ENCODE assay signal across 12 mouse cellular contexts in the genomic region with DNA sequence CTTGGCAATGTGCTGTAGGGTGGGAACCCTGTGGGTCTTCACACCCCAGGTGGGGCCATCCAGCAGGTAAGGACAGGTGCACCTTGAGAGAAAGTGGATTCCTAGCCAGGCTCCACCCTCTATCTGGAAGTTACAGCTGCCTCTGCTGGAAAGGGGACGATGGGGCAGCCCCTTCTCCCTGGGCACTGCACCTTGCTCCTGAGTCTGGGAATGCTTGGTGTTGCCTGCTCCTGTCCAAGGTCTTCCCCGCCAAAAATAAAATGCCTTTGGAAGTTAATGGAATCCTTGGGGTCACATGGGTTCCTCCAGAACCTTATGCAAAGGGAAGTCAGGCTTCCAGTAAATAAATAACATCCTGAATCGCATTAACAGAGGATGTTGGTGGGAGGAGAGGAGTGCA. TPM values are rescaled to one million over a fixed set of nuclear protein-coding genes. Genes with fewer than 3 reads are reported as not detected.
DNase-seq lines count a peak whose midpoint lies in the region; ATAC-seq and TF ChIP-seq lines count a peak whose summit lies in the region.
"Had no signal": no experiment of that assay in that cellular context is flagged by ENCODE, and none has a peak within 500 bp of the region (broad histone marks: within the 10 kb centered on the region; RNA-seq: fewer than 3 reads in every experiment).

No protein-coding gene starts in this region.

- H3K9ac ChIP-seq in forebrain, embryonic 15.5 days (replicated peaks), result peak overlapping the region; percentile 70
- H3K9ac ChIP-seq in forebrain, embryonic 11.5 days (ENCODE audit: low read length), result no peak overlapping the region
- H3K9ac ChIP-seq in midbrain, embryonic 13.5 days (replicated peaks), result no peak overlapping the region
- no peak overlapping the region for H3K9ac ChIP-seq in midbrain, embryonic 11.5 days (ENCODE audit: low read length)
- no peak overlapping the region for H3K9ac ChIP-seq in kidney, postnatal 0 days (ENCODE audit: low read depth, low read length)
- H3K9ac ChIP-seq: liver, embryonic 14.5 days had no signal

- no peak for ATAC-seq in forebrain, embryonic 15.5 days (replicated peaks)
- no peak for ATAC-seq in forebrain, embryonic 11.5 days (replicated peaks; ENCODE audit: low FRiP score)
- no peak for ATAC-seq in midbrain, embryonic 13.5 days
- ATAC-seq in midbrain, embryonic 11.5 days (ENCODE audit: low FRiP score), result no peak
- peak; percentile 58 for ATAC-seq in kidney, postnatal 0 days (replicated peaks; ENCODE audit: low FRiP score, low read depth)
- ATAC-seq: CD4-positive, CD25-positive, alpha-beta regulatory T cell, adult 4 months had no signal

- WGBS in forebrain, embryonic 15.5 days, result 74% methylated on average over 3 of the region's 3 CpGs
- WGBS in forebrain, embryonic 11.5 days, result 68% methylated on average over 3 of the region's 3 CpGs
- 68% methylated on average over 3 of the region's 3 CpGs for WGBS in midbrain, embryonic 13.5 days
- WGBS in midbrain, embryonic 11.5 days, result 63% methylated on average over 3 of the region's 3 CpGs
- WGBS in kidney, postnatal 0 days, result 46% methylated on average over 3 of the region's 3 CpGs

- H3K27ac ChIP-seq in forebrain, embryonic 15.5 days (replicated peaks), result no peak overlapping the region
- H3K27ac ChIP-seq in forebrain, embryonic 11.5 days (ENCODE audit: low read depth, low read length), result no peak overlapping the region
- H3K27ac ChIP-seq in midbrain, embryonic 13.5 days, result no peak overlapping the region
- no peak overlapping the region for H3K27ac ChIP-seq in midbrain, embryonic 11.5 days (ENCODE audit: low read depth, low read length)
- H3K27ac ChIP-seq in kidney, postnatal 0 days, result peak overlapping the region; percentile 57
- H3K27ac ChIP-seq: heart, embryonic 10.5 days; liver, embryonic 14.5 days had no signal

- H3K9me3 ChIP-seq in forebrain, embryonic 15.5 days, result no peaks in the 10 kb centered on the region
- no peaks in the 10 kb centered on the region for H3K9me3 ChIP-seq in forebrain, embryonic 11.5 days (ENCODE audit: control insufficient read depth, low read length)
- H3K9me3 ChIP-seq in midbrain, embryonic 13.5 days, result peaks cover 2% of the 10 kb centered on the region; the same call in 1 of the 2 replicates
- H3K9me3 ChIP-seq in midbrain, embryonic 11.5 days (ENCODE audit: control insufficient read depth, low read length), result no peaks in the 10 kb centered on the region
- no peaks in the 10 kb centered on the region for H3K9me3 ChIP-seq in kidney, postnatal 0 days (replicated peaks; ENCODE audit: low read length)
- H3K9me3 ChIP-seq: heart, embryonic 10.5 days had no signal

- H3K36me3 ChIP-seq in forebrain, embryonic 15.5 days, result no peaks in the 10 kb centered on the region
- no peaks in the 10 kb centered on the region for H3K36me3 ChIP-seq in forebrain, embryonic 11.5 days (ENCODE audit: control insufficient read depth, insufficient read depth, low read length)
- H3K36me3 ChIP-seq in midbrain, embryonic 13.5 days, result no peaks in the 10 kb centered on the region
- H3K36me3 ChIP-seq in midbrain, embryonic 11.5 days (ENCODE audit: control insufficient read depth, insufficient read depth, low read length), result no peaks in the 10 kb centered on the region
- no peaks in the 10 kb centered on the region for H3K36me3 ChIP-seq in kidney, postnatal 0 days (ENCODE audit: insufficient read depth, low read length)
- H3K36me3 ChIP-seq: heart, embryonic 10.5 days had no signal

- H3K4me1 ChIP-seq in forebrain, embryonic 15.5 days, result peaks cover 13% of the 10 kb centered on the region
- 0 out of 2 replicates have a peak, but pooled peaks cover 2% of the 10 kb centered on the region for H3K4me1 ChIP-seq in forebrain, embryonic 11.5 days (replicated peaks; ENCODE audit: control insufficient read depth, insufficient read depth, low read length)
- H3K4me1 ChIP-seq in midbrain, embryonic 13.5 days (replicated peaks), result peaks cover 5% of the 10 kb centered on the region
- no peaks in the 10 kb centered on the region for H3K4me1 ChIP-seq in midbrain, embryonic 11.5 days (ENCODE audit: control insufficient read depth, insufficient read depth, low read length)
- 0 out of 2 replicates have a peak, but pooled peaks cover 6% of the 10 kb centered on the region for H3K4me1 ChIP-seq in kidney, postnatal 0 days (replicated peaks; ENCODE audit: insufficient read depth, low read length)

- H3K4me3 ChIP-seq in forebrain, embryonic 15.5 days, result peak overlapping the region; percentile 76
- H3K4me3 ChIP-seq in forebrain, embryonic 11.5 days (ENCODE audit: low read depth, low read length), result no peak overlapping the region
- H3K4me3 ChIP-seq in midbrain, embryonic 13.5 days (replicated peaks), result peak overlapping the region; percentile 63
- H3K4me3 ChIP-seq in midbrain, embryonic 11.5 days (ENCODE audit: low read depth, low read length), result no peak overlapping the region
- no peak overlapping the region for H3K4me3 ChIP-seq in kidney, postnatal 0 days (replicated peaks; ENCODE audit: low read depth, low read length)

- no peak for DNase-seq in forebrain, embryonic 11.5 days (ENCODE audit: low spot score)
- DNase-seq in midbrain, embryonic 11.5 days (ENCODE audit: low spot score, missing footprints), result no peak
- DNase-seq in kidney, postnatal 0 days (ENCODE audit: low spot score), result no peak
- DNase-seq in left cerebral cortex, adult 18-20 months (ENCODE audit: low spot score in 2 of 2), result no peak
- DNase-seq in testis, postnatal 14 days (ENCODE audit: low spot score), result no peak
- no peak for DNase-seq in layer of hippocampus, postnatal 10 days (ENCODE audit: low spot score in 2 of 2)
- DNase-seq: right cerebral cortex, postnatal 14 days had no signal

- no peaks in the 10 kb centered on the region for H3K27me3 ChIP-seq in forebrain, embryonic 15.5 days
- peaks cover 10% of the 10 kb centered on the region for H3K27me3 ChIP-seq in forebrain, embryonic 11.5 days (ENCODE audit: control insufficient read depth, insufficient read depth, low read length)
- H3K27me3 ChIP-seq in midbrain, embryonic 13.5 days, result peaks cover 25% of the 10 kb centered on the region
- peaks cover 13% of the 10 kb centered on the region for H3K27me3 ChIP-seq in midbrain, embryonic 11.5 days (ENCODE audit: control insufficient read depth, insufficient read depth, low read length)
- no peaks in the 10 kb centered on the region for H3K27me3 ChIP-seq in kidney, postnatal 0 days (ENCODE audit: insufficient read depth, low read length)

- TF ChIP-seq CTCF in kidney, postnatal 0 days (IDR thresholded peaks at IDR 0.05; ENCODE audit: low read depth), result no peak

- H3K4me2 ChIP-seq in forebrain, embryonic 15.5 days (replicated peaks), result peak overlapping the region; percentile 94
- no peak overlapping the region for H3K4me2 ChIP-seq in forebrain, embryonic 11.5 days (ENCODE audit: low read depth, low read length, severe bottlenecking)
- peak overlapping the region; percentile 86 for H3K4me2 ChIP-seq in midbrain, embryonic 13.5 days (replicated peaks)
- H3K4me2 ChIP-seq in midbrain, embryonic 11.5 days, result no peak overlapping the region
- H3K4me2 ChIP-seq in kidney, postnatal 0 days (ENCODE audit: low read length), result peak overlapping the region; percentile 96; the same call in 1 of the 2 replicates

RNA-seq across cellular contexts. Expression of a gene that starts 1.3 kb away (rescaled TPM):
- 34.1 TPM in 2 replicates for polyA plus RNA-seq in forebrain, embryonic 15.5 days (2015; fragmentation: Nextera tagmentation; extraction: Ambion mirVana)
- polyA plus RNA-seq in forebrain, embryonic 11.5 days (2014; fragmentation: Nextera tagmentation; extraction: Ambion mirVana), result 0.71 and 0.98 TPM in 2 replicates
- polyA plus RNA-seq in midbrain, embryonic 13.5 days (2015; fragmentation: Nextera tagmentation; extraction: Ambion mirVana), result 12.7 and 13.1 TPM in 2 replicates
- polyA plus RNA-seq in midbrain, embryonic 11.5 days (2014; fragmentation: Nextera tagmentation; extraction: Ambion mirVana), result 0.44 and 1.3 TPM in 2 replicates
- 20.5 and 22.8 TPM in 2 replicates for polyA plus RNA-seq in kidney, postnatal 0 days (2015; fragmentation: Nextera tagmentation; extraction: Ambion mirVana)
- total RNA-seq in left cerebral cortex, adult 18-20 months (2021), result 100 to 1,000 TPM in 1 of 2 experiments, 10 to 100 TPM in 1; 99.8 to 102 TPM
- 100 to 1,000 TPM; 103 to 104 TPM for total RNA-seq in layer of hippocampus, postnatal 10 days (2021)
- polyA plus RNA-seq: liver, embryonic 14.5 days had no signal

Comparison
In these comparisons a context has a peak if more than half of its experiments do, and no peak if none do; other contexts are left out.
1. H3K4me2 ChIP-seq: peak in forebrain, embryonic 15.5 days (single experiment), midbrain, embryonic 13.5 days (single experiment) and kidney, postnatal 0 days (single experiment); none in forebrain, embryonic 11.5 days (single experiment) and midbrain, embryonic 11.5 days (single experiment).
2. H3K4me3 ChIP-seq: peak in forebrain, embryonic 15.5 days (single experiment) and midbrain, embryonic 13.5 days (single experiment); none in forebrain, embryonic 11.5 days (single experiment), midbrain, embryonic 11.5 days (single experiment) and kidney, postnatal 0 days (single experiment).